Mouse (Mus musculus) right cerebral cortex, adult 18-20 months (tissue): ENCODE measurements around the gene Cdk4.

ENCODE experiments used
- DNase-seq: peaks from one replicate; pipeline ENCODE4 v3.0.0; 2022; ENCODE audit warnings: mixed read lengths

Cdk4 gene

DNA sequence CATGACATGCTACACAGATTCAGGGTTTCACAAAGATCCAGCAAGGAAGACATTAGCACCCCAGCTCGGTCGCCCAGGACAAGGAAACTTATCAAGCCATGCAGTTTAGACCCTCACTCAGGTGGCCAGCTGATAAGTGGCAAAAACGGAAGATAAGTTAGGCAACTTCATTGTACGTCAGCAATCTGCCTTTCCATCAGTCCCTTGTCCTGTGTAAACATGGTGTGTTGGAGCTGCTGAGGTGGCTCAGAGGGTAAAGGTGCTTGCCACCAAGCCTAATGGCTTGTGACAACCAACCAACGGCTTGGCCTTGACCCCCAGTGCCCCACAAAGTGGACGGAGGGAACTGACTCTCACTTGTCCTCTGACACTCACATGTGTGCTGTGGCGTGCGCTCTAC, 37.1 kb downstream of the Cdk4 start:
- no peak for DNase-seq

DNA sequence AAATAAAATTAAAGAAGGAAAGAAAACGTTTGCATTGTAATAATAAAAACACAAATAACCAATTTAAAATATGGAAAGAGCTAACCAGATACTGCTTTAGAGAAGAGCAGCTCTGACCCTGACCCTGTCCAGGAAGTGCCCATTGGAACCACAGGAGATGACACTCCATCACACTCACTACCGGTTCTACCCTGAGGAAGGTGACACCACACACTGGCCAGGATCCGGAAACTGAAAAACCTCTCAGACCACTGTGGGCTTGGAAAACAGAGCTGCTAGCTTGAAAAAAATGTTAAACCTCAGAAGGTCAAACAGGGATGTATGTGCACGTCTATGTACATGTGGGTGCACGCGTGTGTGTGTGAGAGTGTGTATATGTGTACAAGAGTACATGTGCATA, 37.8 kb downstream of the Cdk4 start:
- DNase-seq = no peak

GRCm38 (mm10) chr10:127103631-127104030, 40.3 kb downstream of the Cdk4 start:
- DNase-seq = no peak

GRCm38 (mm10) chr10:127107563-127108261, 44.4 kb downstream of the Cdk4 start:
- DNase-seq = no peak

DNA sequence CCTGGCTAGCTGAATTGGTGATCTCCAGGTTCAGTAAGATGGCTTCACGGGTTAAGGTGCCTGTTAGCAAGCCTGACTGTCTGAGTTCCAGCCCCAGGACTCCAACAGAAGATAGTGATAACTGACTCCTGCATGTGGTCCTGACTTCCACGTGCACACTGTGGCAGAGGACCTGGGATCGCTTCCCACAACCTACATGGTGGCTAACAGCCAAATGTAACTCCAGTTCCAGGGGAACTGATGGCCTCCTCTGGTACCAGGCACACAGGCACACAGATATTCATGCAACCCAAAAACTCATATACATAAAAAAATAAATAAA, 44.9 kb downstream of the Cdk4 start:
- DNase-seq = no peak

DNA sequence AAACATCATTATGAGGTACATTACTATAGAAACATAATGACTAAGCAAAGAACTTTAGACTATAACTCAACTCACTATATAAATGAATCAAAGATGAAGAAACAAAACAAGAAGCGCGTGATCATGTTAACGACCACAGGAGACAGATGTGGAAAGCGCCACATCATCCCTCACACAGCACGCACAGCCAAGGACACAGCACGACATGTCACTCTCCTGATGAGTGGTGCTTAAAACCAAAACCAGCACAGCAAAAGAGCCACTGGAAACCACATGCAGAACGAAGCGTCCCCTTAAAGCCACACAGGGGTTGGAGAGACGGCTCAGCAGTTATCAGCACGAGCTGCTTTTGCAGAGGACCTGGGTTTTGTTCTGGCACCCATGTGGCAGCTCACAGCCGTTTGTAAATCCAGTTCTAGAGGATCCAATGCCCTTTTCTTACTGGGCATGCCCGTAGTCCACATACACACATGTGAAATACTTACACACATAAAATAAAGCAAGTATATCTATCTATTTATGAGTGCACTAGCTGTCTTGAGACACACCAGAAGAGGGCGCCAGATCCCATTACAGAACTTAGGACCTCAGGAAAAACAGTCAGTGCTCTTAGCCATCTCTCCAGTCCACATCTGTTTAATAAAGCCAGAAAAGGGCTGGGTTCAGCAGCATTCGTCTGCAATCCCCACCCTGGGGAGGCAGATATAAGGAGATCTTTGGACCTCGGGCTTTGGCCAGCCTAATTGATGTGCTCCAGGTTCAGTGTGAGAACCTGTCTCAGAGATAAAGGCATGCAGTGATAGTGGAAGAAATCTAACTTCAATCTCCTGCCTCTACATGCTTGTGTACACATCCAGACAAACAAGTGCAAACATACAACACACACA, 47.9 kb downstream of the Cdk4 start:
- no peak for DNase-seq

DNA sequence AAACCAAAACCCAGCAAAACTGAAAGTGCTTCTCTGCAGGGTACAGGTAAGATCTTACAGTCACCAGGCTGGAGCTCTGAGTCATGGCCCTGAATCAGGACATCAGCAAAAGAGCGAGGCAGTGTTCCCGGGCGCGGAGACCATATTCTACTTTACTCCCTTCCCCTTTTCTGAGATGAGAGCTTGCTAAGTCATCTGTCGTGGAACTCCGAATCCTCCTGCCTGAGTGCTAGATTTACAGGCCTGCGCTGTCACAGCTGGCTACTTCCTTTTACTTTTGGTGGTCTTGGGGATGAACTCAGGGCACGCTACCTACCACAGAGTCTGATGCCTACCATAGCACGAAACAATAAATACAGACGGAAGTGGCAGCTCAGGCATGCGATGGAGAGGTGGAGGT, 51.1 kb downstream of the Cdk4 start:
- DNase-seq = no peak

DNA sequence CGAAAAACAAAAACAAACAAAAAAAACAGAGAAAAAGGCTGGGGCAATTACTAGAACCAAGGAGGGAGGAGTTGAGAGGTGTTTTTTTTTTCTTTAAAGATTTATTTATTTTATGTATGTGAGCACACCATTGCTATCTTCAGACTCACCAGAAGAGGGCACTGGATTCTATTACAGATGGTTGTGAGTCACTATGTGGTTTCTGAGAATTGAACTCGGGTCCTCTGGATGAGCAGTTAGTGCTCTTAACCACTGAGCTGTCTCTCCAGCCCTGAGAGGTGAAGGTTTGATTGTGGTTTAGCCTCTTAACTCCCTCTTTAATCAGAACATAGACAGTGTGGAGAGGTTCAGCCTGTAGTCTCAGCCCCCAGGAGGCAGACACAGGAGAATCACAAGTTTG, 51.7 kb downstream of the Cdk4 start:
- DNase-seq = no peak
